Mouse (Mus musculus): ENCODE results near the gene Tnfrsf21.

Tnfrsf21 gene

DNA sequence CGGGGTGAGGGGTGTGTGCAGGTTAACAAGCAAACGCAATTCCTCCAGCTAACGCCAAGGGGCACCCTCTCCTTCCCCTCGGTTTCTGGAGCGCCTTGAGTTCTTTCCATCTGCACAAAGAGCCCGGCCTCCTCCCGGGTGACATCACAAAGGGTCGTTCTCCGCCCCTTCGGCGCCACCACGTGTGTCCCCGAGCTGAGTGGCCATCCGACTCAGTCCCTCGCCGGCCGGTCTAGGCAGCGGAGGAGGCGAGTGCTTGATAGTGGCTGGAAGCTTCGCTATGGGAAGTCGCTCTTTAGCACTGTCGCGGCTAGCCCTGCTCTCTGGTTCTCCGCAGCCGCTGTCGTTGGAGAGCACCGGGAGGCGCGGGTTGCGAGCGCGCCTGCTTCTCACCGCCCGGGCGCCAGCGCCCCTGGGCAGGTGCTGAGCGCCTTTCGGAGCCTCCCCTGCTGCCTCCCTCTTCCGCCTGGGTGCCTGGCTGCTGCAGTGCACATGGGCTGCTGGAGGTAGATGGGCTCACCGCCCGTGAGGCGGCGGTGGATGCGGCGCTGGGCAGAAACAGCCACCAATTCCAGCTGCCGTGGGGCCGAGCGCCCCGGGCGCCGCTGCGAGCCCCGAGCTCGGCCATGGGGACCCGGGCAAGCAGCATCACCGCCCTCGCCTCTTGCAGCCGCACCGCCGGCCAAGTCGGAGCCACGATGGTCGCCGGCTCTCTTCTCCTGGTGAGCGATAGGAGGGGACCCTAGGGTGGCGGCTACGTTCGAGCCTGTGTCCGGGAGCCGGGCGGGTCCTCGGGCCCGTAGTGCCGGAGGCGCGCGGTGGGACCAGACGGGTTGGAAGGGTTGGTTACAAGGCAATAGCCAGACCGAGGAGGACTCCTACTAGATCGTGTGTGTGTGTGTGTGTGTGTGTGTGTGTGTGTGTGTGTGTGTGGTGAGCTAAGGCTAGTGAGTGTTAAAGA is at the start of gene Tnfrsf21:
Gene Tnfrsf21 (plus strand): TSS at position 185 of the 961 bp plus-strand sequence.
- peak; percentile 84 for DNase-seq (ENCODE audit: low spot score)

GRCm38 (mm10) chr17:42968174-42968573 is 48.2 kb upstream of the Tnfrsf21 start:
- DNase-seq (ENCODE audit: low spot score), result no peak

GRCm38 (mm10) chr17:42975312-42975996 is 40.9 kb upstream of the Tnfrsf21 start:
- no peak for DNase-seq (ENCODE audit: low spot score)

DNA sequence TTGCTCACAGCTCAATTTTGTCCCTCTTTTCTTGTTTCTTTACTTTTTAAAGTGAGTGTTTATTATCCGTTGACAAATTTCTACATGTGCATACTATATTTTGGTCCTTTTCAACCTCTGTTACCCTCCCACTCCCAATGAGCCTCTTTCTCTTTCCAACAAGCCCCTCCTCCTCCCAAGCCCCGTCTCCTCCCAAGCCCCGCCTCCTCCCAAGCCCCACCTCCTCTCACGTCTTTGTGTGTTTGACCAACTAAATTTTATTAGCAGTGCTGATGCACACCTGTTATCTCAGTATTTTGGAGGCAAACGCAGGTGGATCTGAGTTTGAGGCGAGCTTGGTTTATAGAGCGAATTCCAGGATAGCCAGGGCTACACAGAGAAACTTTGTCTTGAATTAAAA is 38.6 kb upstream of the Tnfrsf21 start:
- DNase-seq (ENCODE audit: low spot score), result no peak

- no peak for DNase-seq (ENCODE audit: low spot score)
Observed at GRCm38 (mm10) chr17:42978345-42978744, 38.0 kb upstream of the Tnfrsf21 start.

- DNase-seq (ENCODE audit: low spot score), result no peak
Observed at GRCm38 (mm10) chr17:42981806-42982205, 34.5 kb upstream of the Tnfrsf21 start.

DNA sequence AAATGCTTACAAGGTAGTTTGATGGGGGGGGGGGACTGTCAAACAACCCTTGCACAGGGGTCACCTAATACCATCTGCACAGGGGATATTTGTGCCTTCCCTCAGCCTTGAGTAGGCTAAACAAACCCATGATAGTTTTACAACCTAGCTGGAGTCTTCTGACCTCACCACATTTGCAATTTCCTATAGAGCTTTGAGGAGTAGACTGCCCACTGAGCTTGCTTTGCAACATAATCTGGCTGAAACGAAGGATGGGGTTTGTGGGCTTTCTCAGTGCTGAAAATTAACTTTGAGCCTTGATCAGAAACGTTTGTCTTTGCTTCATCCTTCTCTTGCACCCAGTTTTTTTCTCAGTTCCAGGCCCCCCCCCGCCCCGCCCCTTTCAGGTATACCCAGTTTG is 33.8 kb upstream of the Tnfrsf21 start:
- no peak for DNase-seq (ENCODE audit: low spot score)

- DNase-seq (ENCODE audit: low spot score), result peak; percentile 13
Observed at GRCm38 (mm10) chr17:42985837-42986589, 30.3 kb upstream of the Tnfrsf21 start.

GRCm38 (mm10) chr17:42987692-42988091 is 28.7 kb upstream of the Tnfrsf21 start:
- DNase-seq (ENCODE audit: low spot score), result no peak

DNA sequence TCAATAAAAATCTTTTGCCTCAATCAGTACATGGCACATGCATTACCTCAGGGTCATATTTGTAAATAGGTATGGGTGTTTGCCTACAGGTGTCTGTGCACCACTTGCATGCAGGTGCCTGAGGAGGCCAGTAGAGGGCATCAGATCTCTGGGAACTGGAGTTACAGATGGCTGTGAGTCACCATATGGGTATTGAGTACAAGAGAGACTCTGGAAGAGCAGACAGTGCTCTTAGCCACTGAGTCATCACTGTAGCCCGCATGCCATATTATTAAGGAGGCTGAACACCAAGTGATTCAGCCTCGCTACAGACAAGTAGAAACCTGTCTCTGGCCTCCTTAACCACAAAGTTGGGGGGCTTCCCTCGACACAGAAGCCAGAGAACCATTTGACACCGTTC is 26.4 kb upstream of the Tnfrsf21 start:
- no peak for DNase-seq (ENCODE audit: low spot score)

DNA sequence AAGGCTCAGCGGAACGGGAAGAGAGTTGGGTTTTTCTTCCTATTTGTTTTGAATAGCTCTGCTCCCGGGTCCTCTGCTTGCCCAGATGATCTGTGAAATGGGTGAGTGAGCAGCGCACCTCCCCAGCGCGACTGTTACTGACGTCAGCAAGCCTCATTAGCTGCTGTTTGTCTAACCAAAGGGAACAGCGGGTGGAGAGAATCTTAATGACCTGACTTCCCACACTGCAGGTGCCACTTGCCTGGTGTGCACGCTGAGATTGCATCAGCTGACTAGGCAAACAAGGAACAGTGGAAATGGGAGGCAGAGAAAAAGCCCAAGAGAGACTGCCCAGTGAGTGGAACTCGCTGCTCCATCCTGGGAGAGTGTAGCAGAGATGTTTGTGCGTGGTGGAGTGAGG is 25.2 kb upstream of the Tnfrsf21 start:
- DNase-seq (ENCODE audit: low spot score), result no peak

GRCm38 (mm10) chr17:42999446-42999977 is 16.8 kb upstream of the Tnfrsf21 start:
- DNase-seq (ENCODE audit: low spot score), result no peak

- no peak for DNase-seq (ENCODE audit: low spot score)
Observed at GRCm38 (mm10) chr17:43000598-43000997, 15.8 kb upstream of the Tnfrsf21 start.

DNA sequence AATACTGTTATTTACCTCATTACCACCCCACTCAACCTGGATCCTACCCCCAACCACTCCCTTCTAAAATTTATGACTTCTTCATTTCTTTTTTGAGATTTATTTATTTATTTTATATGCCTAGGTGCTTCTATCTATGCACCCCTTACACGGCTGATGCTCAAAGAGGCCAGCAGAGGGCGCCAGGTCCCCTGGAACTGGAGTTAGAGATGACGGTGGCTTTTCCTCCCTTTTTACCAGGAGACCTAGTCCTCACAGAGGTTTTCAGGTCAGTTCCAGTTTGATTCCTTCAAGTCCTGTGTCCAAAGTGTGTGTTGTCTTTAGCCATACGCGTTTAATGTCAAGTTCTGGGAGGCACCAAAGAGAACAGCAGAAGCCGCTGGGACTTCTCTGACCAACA is 3.6 kb upstream of the Tnfrsf21 start:
- DNase-seq (ENCODE audit: low spot score), result peak; percentile 51

GRCm38 (mm10) chr17:43017341-43018052 is 1.1 kb downstream of the Tnfrsf21 start:
- peak; percentile 33 for DNase-seq (ENCODE audit: low spot score)

DNA sequence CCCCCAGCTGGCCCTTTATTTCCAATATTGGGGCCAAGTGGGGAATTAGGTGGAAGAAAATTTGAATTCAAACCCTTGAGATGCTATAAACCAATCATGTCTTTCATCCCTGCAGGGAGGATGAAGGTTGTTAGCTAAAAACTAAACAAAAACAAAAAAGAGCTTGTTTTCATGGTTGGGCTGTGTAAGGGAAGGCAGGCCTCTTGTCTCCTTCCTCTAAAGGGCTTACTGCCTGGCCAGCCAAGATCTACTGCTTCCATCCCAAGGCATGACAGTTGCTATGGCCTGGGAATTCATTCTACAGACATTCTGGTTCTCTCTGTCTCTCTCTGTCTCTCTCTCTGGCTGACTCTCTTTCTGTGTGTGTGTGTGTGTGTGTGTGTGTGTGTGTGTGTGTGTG is 1.7 kb downstream of the Tnfrsf21 start:
- DNase-seq (ENCODE audit: low spot score), result no peak

GRCm38 (mm10) chr17:43019660-43020059 is 3.3 kb downstream of the Tnfrsf21 start:
- DNase-seq (ENCODE audit: low spot score), result no peak

- no peak for DNase-seq (ENCODE audit: low spot score)
Observed at GRCm38 (mm10) chr17:43021017-43021416, 4.7 kb downstream of the Tnfrsf21 start.

GRCm38 (mm10) chr17:43022056-43022455 is 5.7 kb downstream of the Tnfrsf21 start:
- no peak for DNase-seq (ENCODE audit: low spot score)

DNA sequence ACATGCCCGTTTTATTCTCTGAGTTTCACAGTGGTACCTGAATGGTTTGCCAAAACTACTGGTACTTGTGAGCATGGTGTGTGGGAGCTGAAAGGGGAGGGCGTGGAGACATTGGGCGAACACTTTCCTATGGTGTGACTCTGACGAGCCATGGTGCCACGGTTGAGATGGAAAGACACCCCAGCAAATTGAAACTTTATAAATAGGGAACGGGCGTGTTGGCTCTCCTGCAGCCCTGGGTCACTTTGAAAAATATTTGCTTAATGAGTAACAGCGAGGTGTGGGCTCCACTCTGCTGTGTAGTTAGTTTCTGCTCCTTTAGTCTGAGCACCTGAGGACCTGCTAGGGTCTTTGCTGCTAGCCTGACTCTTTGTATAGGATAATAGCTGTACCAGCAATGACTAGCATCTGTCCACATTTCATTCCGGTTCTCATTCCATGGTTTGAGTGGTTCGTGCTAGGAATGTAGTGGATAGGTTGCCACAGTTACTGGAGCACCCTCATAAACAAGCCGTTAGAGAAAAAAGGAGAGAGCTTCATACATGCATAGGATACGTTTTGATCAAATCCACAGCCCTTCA is 7.4 kb downstream of the Tnfrsf21 start:
- no peak for DNase-seq (ENCODE audit: low spot score)

GRCm38 (mm10) chr17:43024531-43024930 is 8.2 kb downstream of the Tnfrsf21 start:
- DNase-seq (ENCODE audit: low spot score), result no peak

Data from ovary, postnatal 36 days (tissue).